Mouse (Mus musculus) embryonic facial prominence, embryonic 15.5 days (tissue): ENCODE measurements around the gene Mbtps1. TPM values are rescaled to one million over a fixed set of nuclear protein-coding genes. Genes with fewer than 3 reads are reported as not detected.

Source experiments
- ATAC-seq: fragments of 200-750 bp; cut with Nextera tagmentation; 2 replicates; pipeline ENCODE4 v1.8.0; 2017; ENCODE audit warnings: low read depth, moderate TSS enrichment; ENCODE audit not compliant: insufficient number of reproducible peaks, low FRiP score, low TSS enrichment
- H3K27ac ChIP-seq: fragments of 300-500 bp; sonication (generic); replicated peaks from 2 replicates; pipeline ENCODE4 v1.5.1; 2015; ENCODE audit warnings: mild to moderate bottlenecking, inconsistent platforms
- H3K27me3 ChIP-seq: fragments of 300-500 bp; sonication (generic); 2 replicates; pipeline ENCODE4 v1.6.1; 2015; ENCODE audit warnings: inconsistent platforms
- H3K36me3 ChIP-seq: fragments of 300-500 bp; sonication (generic); 2 replicates; pipeline ENCODE4 v1.6.1; 2015; ENCODE audit warnings: mild to moderate bottlenecking, inconsistent platforms
- H3K4me1 ChIP-seq: fragments of 300-500 bp; sonication (generic); 2 replicates; pipeline ENCODE4 v1.6.1; 2015; ENCODE audit warnings: inconsistent platforms
- H3K4me2 ChIP-seq: fragments of 300-500 bp; sonication (generic); replicated peaks from 2 replicates; pipeline ENCODE4 v1.6.1; 2015; ENCODE audit warnings: mild to moderate bottlenecking, inconsistent platforms
- H3K4me3 ChIP-seq: fragments of 300-500 bp; sonication (generic); replicated peaks from 2 replicates; pipeline ENCODE4 v1.5.1; 2015; ENCODE audit warnings: mild to moderate bottlenecking, inconsistent platforms
- H3K9ac ChIP-seq: fragments of 300-500 bp; sonication (generic); 2 replicates; pipeline ENCODE4 v1.6.1; 2015; ENCODE audit warnings: inconsistent platforms
- H3K9me3 ChIP-seq: fragments of 300-500 bp; sonication (generic); replicated peaks from 2 replicates; pipeline ENCODE4 v1.6.1; 2016; ENCODE audit warnings: inconsistent platforms
- WGBS: fragments of 180-500 bp; shearing (Covaris S2); methylation state at CpG from one replicate; pipeline ENCODE4 v1.1.7; 2015; 5-methylcytosine and 5-hydroxymethylcytosine counted together
- polyA plus RNA-seq: library from polyadenylated mRNA; unstranded; fragments of >200 nt; fragmentation: Nextera tagmentation; extraction: Ambion mirVana; gene quantifications from 2 replicates; pipeline ENCODE4 v1.2.1, GENCODE M21; 2015

Mbtps1 gene
- polyA plus RNA-seq, 1 experiment from 2014 or later = 118 TPM

DNA sequence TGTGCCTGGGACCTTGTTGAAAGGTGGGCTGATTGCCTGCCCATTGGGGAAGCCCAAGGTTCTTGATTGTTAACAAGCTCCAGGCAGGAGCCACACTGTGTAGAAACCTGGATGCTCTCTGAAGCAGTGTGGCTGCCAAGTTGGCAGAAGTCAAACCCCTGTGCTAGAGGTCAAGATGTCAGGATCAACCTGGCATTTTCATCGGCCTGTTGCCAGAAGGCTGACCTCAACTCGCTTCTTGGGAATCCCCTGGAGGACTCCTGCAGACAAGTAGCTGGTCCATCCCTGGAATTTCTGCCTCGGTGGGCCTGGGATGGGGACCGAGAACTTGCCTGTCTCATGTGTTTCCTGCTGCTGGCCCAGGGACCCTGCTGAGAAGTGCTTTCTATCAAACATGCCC, 56.4 kb downstream of the Mbtps1 start:
- ATAC-seq = no peak
- Histone ChIP-seq H3K27ac (no peak overlapping the region), H3K9me3 (no peaks in the 10 kb centered on the region), H3K4me2 (no peak overlapping the region), H3K36me3 (peaks cover 12% of the 10 kb centered on the region; the same call in 1 of the 2 replicates), H3K4me3 (no peak overlapping the region), H3K27me3 (no peaks in the 10 kb centered on the region), H3K4me1 (no peaks in the 10 kb centered on the region), H3K9ac (no peak overlapping the region)
- WGBS = 46% methylated on average over 4 of the region's 4 CpGs

GRCm38 (mm10) chr8:119501598-119501997, 56.9 kb downstream of the Mbtps1 start, which contains the start of gene Slc38a8:
TSS of gene Slc38a8 (minus strand) at chr8:119501698.
- Histone ChIP-seq H3K4me1 (no peaks in the 10 kb centered on the region), H3K36me3 (peaks cover 9% of the 10 kb centered on the region; the same call in 1 of the 2 replicates), H3K9me3 (no peaks in the 10 kb centered on the region), H3K27me3 (no peaks in the 10 kb centered on the region), H3K9ac (no peak within 1 kb of the TSS), H3K4me2 (no peak within 1 kb of the TSS), H3K4me3 (no peak within 1 kb of the TSS), H3K27ac (no peak within 1 kb of the TSS)
- 30% methylated on average over 5 of the region's 5 CpGs for whole genome bisulfite sequencing
- ATAC-seq = no peak

- no peaks in the 10 kb centered on the region for H3K27me3 ChIP-seq
- H3K27ac ChIP-seq = no peak overlapping the region
- WGBS = 65% methylated on average over 2 of the region's 2 CpGs
- no peak overlapping the region for H3K4me2 ChIP-seq
- H3K9me3 ChIP-seq = no peaks in the 10 kb centered on the region
- no peaks in the 10 kb centered on the region for H3K4me1 ChIP-seq
- no peaks in the 10 kb centered on the region for H3K36me3 ChIP-seq
- H3K4me3 ChIP-seq = no peak overlapping the region
- H3K9ac ChIP-seq = no peak overlapping the region
- no peak for ATAC-seq
Observed at GRCm38 (mm10) chr8:119499836-119500235, 58.7 kb downstream of the Mbtps1 start.

GRCm38 (mm10) chr8:119496848-119497247, 61.7 kb downstream of the Mbtps1 start:
- Histone ChIP-seq H3K9me3 (no peaks in the 10 kb centered on the region), H3K4me3 (no peak overlapping the region), H3K36me3 (no peaks in the 10 kb centered on the region), H3K4me1 (no peaks in the 10 kb centered on the region), H3K27me3 (no peaks in the 10 kb centered on the region), H3K27ac (no peak overlapping the region), H3K4me2 (no peak overlapping the region), H3K9ac (no peak overlapping the region)
- WGBS = 26% methylated on average over 6 of the region's 6 CpGs
- ATAC-seq = no peak

- Histone ChIP-seq H3K27ac (no peak overlapping the region), H3K4me1 (peaks cover 8% of the 10 kb centered on the region; the same call in 1 of the 2 replicates), H3K4me2 (no peak overlapping the region), H3K9ac (no peak overlapping the region), H3K36me3 (no peaks in the 10 kb centered on the region), H3K4me3 (no peak overlapping the region), H3K9me3 (no peaks in the 10 kb centered on the region), H3K27me3 (no peaks in the 10 kb centered on the region)
- ATAC-seq = no peak
- WGBS = 71% methylated on average over 7 of the region's 7 CpGs
Observed at GRCm38 (mm10) chr8:119487093-119487492, 71.4 kb downstream of the Mbtps1 start.

- no peaks in the 10 kb centered on the region for H3K9me3 ChIP-seq
- no peaks in the 10 kb centered on the region for H3K4me1 ChIP-seq
- no peaks in the 10 kb centered on the region for H3K36me3 ChIP-seq
- H3K9ac ChIP-seq = no peak overlapping the region
- 80% methylated on average over 11 of the region's 11 CpGs for WGBS
- H3K27ac ChIP-seq = no peak overlapping the region
- H3K4me3 ChIP-seq = no peak overlapping the region
- no peak overlapping the region for H3K4me2 ChIP-seq
- 0 out of 2 replicates have a peak, but pooled peaks have one; percentile 36 for ATAC-seq
- no peaks in the 10 kb centered on the region for H3K27me3 ChIP-seq
Observed at GRCm38 (mm10) chr8:119484145-119484896, 74.2 kb downstream of the Mbtps1 start.

DNA sequence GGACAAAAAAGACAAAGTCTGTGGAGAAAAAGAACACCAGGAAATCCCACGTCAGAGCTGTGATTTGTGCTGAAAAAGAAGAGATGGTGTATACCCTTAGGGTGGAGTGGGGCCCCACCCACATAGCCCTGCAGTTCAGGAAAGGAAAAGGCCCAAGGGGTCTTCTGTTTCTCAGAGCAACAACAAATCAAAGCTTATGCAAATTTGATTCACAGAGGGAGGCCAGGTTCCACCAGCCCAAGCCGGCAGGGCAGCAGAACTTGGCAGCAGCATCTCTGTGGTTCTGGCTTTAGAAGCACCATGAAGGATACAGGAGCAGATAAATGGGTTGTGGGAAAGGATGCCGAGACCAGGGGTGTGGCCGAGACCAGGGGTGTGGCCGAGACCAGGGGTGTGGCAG, 79.9 kb downstream of the Mbtps1 start:
- WGBS = 16% methylated on average over 5 of the region's 5 CpGs
- Histone ChIP-seq H3K4me2 (no peak overlapping the region), H3K4me1 (no peaks in the 10 kb centered on the region), H3K9me3 (no peaks in the 10 kb centered on the region), H3K4me3 (no peak overlapping the region), H3K27me3 (no peaks in the 10 kb centered on the region), H3K27ac (no peak overlapping the region), H3K9ac (no peak overlapping the region), H3K36me3 (no peaks in the 10 kb centered on the region)
- ATAC-seq = no peak

- WGBS = 86% methylated on average over 8 of the region's 8 CpGs
- peaks cover 22% of the 10 kb centered on the region for H3K4me1 ChIP-seq
- no peak overlapping the region for H3K4me3 ChIP-seq
- H3K27me3 ChIP-seq = peaks cover 23% of the 10 kb centered on the region
- H3K9ac ChIP-seq = no peak overlapping the region
- ATAC-seq = no peak
- H3K27ac ChIP-seq = no peak overlapping the region
- H3K4me2 ChIP-seq = no peak overlapping the region
- no peaks in the 10 kb centered on the region for H3K36me3 ChIP-seq
- no peaks in the 10 kb centered on the region for H3K9me3 ChIP-seq
Observed at GRCm38 (mm10) chr8:119468091-119468490, 90.4 kb downstream of the Mbtps1 start.

DNA sequence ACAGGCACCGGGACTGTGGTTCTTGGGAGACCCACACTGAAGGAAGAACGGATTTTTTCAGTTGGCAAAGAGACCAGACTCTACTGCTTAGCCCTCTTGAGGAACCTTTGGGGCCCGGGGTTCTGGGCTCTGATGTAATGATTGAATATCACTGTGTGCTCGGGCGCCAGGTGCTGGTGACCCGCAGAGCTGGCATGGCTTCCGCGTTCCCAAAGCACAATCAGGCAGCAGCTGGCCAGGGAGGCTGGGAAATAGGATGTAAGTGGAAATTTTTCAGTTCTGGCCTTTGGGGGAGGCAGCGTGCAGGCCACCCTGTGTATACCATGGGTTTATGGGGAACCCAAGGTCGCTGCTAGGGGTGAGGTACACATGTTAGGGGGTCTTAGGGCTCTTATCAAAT, 91.7 kb downstream of the Mbtps1 start:
- Histone ChIP-seq H3K4me1 (peaks cover 22% of the 10 kb centered on the region), H3K27me3 (peaks cover 23% of the 10 kb centered on the region), H3K9ac (no peak overlapping the region), H3K9me3 (no peaks in the 10 kb centered on the region), H3K4me2 (no peak overlapping the region), H3K4me3 (no peak overlapping the region), H3K36me3 (no peaks in the 10 kb centered on the region), H3K27ac (no peak overlapping the region)
- WGBS = 75% methylated on average over 10 of the region's 10 CpGs
- ATAC-seq = no peak

DNA sequence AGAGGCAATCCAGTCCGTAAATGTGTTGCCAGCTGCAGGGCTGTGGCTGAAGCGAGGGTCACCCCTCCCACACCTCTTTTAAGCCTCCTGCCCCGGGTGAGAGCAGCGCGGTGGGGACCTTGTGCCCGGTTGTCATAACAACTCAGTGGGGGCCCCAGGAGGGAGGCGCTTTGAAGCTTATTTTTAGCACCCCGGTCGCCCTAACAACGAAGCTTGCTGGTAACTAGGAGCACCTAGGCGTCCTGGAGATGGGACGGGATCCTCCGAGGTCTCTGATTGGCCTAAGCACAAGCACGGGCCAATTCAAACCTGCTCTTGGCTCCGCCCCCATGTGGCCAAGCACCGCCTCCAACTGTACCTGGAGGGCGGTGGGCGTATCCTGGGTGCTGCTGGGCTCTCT, 92.4 kb downstream of the Mbtps1 start:
- H3K36me3 ChIP-seq = no peaks in the 10 kb centered on the region
- no peak overlapping the region for H3K4me3 ChIP-seq
- H3K9ac ChIP-seq = no peak overlapping the region
- H3K27ac ChIP-seq = no peak overlapping the region
- H3K4me2 ChIP-seq = peak overlapping the region; percentile 32
- H3K4me1 ChIP-seq = peaks cover 22% of the 10 kb centered on the region
- H3K9me3 ChIP-seq = no peaks in the 10 kb centered on the region
- peaks cover 23% of the 10 kb centered on the region for H3K27me3 ChIP-seq
- WGBS = 3% methylated on average over 18 of the region's 18 CpGs
- peak; percentile 65 for ATAC-seq

GRCm38 (mm10) chr8:119463709-119464108, 94.8 kb downstream of the Mbtps1 start:
- Histone ChIP-seq H3K4me1 (peaks cover 26% of the 10 kb centered on the region), H3K9me3 (no peaks in the 10 kb centered on the region), H3K36me3 (no peaks in the 10 kb centered on the region), H3K4me2 (no peak overlapping the region), H3K27me3 (peaks cover 23% of the 10 kb centered on the region), H3K9ac (no peak overlapping the region), H3K4me3 (no peak overlapping the region), H3K27ac (no peak overlapping the region)
- 54% methylated on average over 7 of the region's 7 CpGs for WGBS
- no peak for ATAC-seq

DNA sequence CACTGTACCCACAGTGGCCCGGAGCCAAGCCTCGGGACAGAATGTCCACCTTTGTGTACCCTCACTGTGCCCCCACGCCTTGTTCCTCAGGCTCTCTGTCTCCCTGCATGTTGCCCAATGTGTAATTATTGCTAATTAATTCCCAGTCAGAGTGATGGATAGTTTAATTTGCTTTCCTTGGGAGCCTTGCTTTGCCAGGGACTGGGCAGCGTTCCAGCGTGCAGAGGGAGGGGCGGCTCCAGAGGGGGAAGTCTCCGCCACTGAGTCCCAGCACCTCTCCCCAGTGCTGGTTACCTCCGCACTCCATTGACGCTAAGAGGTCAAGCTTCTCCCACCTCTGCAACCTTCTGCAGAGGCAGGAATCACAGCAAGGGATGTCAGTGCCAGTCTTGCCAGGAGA, 97.2 kb downstream of the Mbtps1 start:
- WGBS = 79% methylated on average over 9 of the region's 9 CpGs
- Histone ChIP-seq H3K27me3 (peaks cover 18% of the 10 kb centered on the region), H3K4me3 (no peak overlapping the region), H3K27ac (no peak overlapping the region), H3K9me3 (no peaks in the 10 kb centered on the region), H3K4me2 (no peak overlapping the region), H3K9ac (no peak overlapping the region), H3K4me1 (peaks cover 24% of the 10 kb centered on the region), H3K36me3 (no peaks in the 10 kb centered on the region)
- no peak for ATAC-seq
